Mouse (Mus musculus) G1E (cell line): ENCODE measurements at regions not wholly inside any gene's neighbourhood (a gene's known extent, or its start where the extent isn't known, plus 50 kb on each side); places are given as distances from the start of the nearest gene placed in this dataset.

Experiments
- ATAC-seq: 2 replicates; pipeline ENCODE4 v1.8.0; 2016; ENCODE audit warnings: mild to moderate bottlenecking; ENCODE audit not compliant: insufficient number of reproducible peaks, poor library complexity, low FRiP score, severe bottlenecking; ENCODE audit errors: extremely low read depth
- DNase-seq: peaks from one replicate; pipeline ENCODE4 v3.0.0; 2012; ENCODE audit warnings: low spot score
- H3K27me3 ChIP-seq: 2 replicates; pipeline ENCODE4 v1.6.1; 2012; ENCODE audit warnings: mild to moderate bottlenecking, low read length, inconsistent platforms; ENCODE audit not compliant: insufficient read depth
- H3K36me3 ChIP-seq: replicated peaks from 2 replicates; pipeline ENCODE3; 2012; ENCODE audit warnings: mild to moderate bottlenecking, inconsistent platforms
- H3K4me1 ChIP-seq: 2 replicates; pipeline ENCODE4 v1.6.1; 2012; ENCODE audit warnings: low read depth, low read length, inconsistent platforms, mixed read lengths; ENCODE audit not compliant: insufficient read depth
- H3K4me3 ChIP-seq: 2 replicates; pipeline ENCODE4 v1.5.1; 2012; ENCODE audit warnings: low read depth, mild to moderate bottlenecking, inconsistent platforms, low read length, moderate library complexity, mixed read lengths
- H3K9me3 ChIP-seq: replicated peaks from 2 replicates; pipeline ENCODE4 v1.6.1; 2012; ENCODE audit warnings: inconsistent platforms
- CTCF ChIP-seq: IDR thresholded peaks from 2 replicates; pipeline ENCODE4 v1.5.1; 2012; ENCODE audit warnings: low read depth, low read length, inconsistent platforms, mixed read lengths
- GATA1 ChIP-seq: IDR thresholded peaks from 2 replicates; pipeline ENCODE4 v1.6.1; 2012; ENCODE audit warnings: borderline replicate concordance, low read length, inconsistent platforms, mixed read lengths
- GATA2 ChIP-seq: IDR thresholded peaks from 2 replicates; pipeline ENCODE4 v1.6.1; 2012; ENCODE audit warnings: low read depth, low read length, inconsistent platforms, borderline replicate concordance
- POLR2AphosphoS5 ChIP-seq: IDR thresholded peaks from 2 replicates; pipeline ENCODE4 v1.6.1; 2012; ENCODE audit warnings: low read depth, low read length, inconsistent platforms; ENCODE audit not compliant: insufficient replicate concordance
- TAL1 ChIP-seq: conservative IDR thresholded peaks from 2 replicates; pipeline ENCODE4 v1.6.1; 2012; ENCODE audit warnings: low read depth, low read length, inconsistent platforms, mixed read lengths

DNA sequence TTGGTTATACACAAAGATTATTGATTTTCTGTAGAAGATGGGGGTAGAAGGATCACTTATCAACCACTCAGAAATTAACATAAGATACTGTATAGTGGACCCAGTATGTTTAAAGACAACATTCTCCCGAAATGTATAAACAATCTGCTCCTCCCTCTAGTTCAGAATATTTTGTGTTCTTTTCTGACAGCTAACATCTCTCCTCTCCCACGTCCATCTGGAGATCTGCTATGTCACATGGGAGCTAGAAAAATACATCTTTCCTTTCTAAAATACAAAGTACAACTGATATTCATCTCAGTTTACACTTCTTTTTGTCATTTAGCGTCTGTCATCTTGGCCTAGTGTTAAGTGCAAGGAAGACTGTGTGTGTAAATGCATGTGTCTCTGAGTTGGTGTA lies 500.2 kb upstream of the Jag1 start:
- no peaks in the 10 kb centered on the region for H3K27me3 ChIP-seq
- no peaks in the 10 kb centered on the region for H3K36me3 ChIP-seq
- DNase-seq (no peak), ATAC-seq (no peak)
- peaks cover 3% of the 10 kb centered on the region; the same call in 1 of the 2 replicates for H3K9me3 ChIP-seq
- H3K4me3 ChIP-seq = no peak overlapping the region
- no peaks in the 10 kb centered on the region for H3K4me1 ChIP-seq
- TF ChIP-seq GATA1 (no peak), TAL1 (no peak), CTCF (no peak), POLR2AphosphoS5 (no peak)

DNA sequence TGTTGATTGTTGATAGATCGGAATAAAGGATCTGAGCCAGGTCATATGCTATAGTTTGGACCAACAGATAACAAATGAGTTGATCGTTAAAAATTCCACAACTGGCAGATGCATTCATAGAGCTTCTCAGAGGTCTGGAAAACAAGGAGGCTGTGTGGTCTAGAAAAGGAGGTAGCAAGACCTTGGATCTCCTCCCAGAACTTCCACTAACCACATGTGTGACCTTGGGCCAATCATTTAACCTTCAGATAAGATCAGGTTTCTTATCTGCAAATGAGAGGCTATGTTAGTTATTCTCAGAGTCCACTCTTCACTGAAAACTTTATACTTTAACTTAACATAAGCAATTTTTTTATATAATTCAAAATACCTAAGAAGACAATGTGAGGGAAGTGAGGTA lies 497.3 kb upstream of the Jag1 start:
- TF ChIP-seq POLR2AphosphoS5 (no peak), TAL1 (no peak), GATA1 (no peak), GATA2 (no peak), CTCF (no peak)
- Histone ChIP-seq H3K4me3 (no peak overlapping the region), H3K9me3 (peaks cover 13% of the 10 kb centered on the region), H3K27me3 (no peaks in the 10 kb centered on the region), H3K4me1 (no peaks in the 10 kb centered on the region), H3K36me3 (no peaks in the 10 kb centered on the region)
- ATAC-seq (no peak), DNase-seq (no peak)

DNA sequence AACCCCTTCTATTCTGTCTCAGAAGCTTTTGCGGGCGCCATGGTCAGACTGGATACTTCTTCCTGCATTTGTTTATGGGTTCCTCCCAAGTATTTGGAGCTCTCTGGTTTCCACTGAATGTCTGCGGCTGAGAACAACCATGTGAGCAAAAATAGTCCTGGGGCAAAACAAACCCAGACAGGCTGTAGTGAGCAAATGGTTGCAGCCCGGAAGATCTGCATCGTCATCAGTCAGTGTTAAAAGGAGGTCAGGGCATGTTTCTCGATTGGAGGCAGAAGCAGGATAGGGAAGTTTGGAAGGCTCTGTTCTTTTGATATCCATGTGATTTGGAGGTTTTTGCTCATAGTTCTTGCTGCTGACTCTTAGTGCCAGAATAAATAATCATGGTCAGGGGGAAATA lies 492.1 kb upstream of the Jag1 start:
- ATAC-seq (no peak), DNase-seq (no peak)
- Histone ChIP-seq H3K9me3 (peaks cover 16% of the 10 kb centered on the region), H3K36me3 (no peaks in the 10 kb centered on the region), H3K4me3 (no peak overlapping the region), H3K27me3 (no peaks in the 10 kb centered on the region), H3K4me1 (no peaks in the 10 kb centered on the region)
- TF ChIP-seq POLR2AphosphoS5 (no peak), GATA2 (no peak)

DNA sequence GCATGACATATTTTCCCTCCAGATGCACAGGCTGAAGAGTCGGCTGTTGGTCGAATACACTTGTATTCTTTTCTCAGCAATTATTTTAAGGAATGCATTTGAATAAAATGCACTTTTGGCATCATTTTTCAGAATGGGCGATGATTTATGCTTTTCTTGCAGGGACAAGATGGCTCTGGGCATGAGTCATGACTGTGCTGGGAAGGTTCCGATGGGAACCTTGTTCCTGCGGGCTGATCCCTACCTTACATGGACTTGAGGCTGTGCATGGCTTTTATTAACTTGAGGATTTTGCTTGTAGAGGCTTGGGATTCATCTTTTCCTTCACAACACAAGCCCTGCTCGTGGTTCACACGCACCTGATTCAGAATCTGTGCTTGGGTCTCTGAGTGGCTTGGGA lies 481.7 kb upstream of the Jag1 start:
- no peaks in the 10 kb centered on the region for H3K4me1 ChIP-seq
- no peak for TF ChIP-seq TAL1
- no peak for TF ChIP-seq GATA1
- TF ChIP-seq POLR2AphosphoS5 = no peak
- TF ChIP-seq CTCF = no peak
- peaks cover 6% of the 10 kb centered on the region; the same call in 1 of the 2 replicates for H3K9me3 ChIP-seq
- no peaks in the 10 kb centered on the region for H3K27me3 ChIP-seq
- H3K36me3 ChIP-seq = no peaks in the 10 kb centered on the region
- no peak for ATAC-seq
- H3K4me3 ChIP-seq = no peak overlapping the region
- no peak for DNase-seq

DNA sequence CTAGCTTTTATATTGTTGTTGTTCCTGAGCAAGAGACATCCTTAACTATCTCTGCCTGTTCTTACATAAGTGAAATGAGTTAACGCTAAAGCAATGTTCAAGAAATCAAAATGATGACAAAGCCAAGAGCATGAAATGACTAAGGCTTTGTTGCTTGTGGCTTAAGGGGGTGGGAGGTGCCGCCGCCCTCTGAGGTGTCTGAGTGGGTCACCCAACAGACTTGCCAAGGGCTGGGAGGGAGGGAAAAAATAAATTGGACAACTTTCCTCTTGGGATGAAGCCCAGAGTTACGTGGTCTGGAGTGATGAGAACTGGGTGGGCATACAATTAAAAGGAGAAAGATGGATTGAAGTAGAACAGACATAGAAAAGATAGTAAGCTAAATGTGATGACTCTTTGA lies 478.1 kb upstream of the Jag1 start:
- no peak for ATAC-seq
- TF ChIP-seq CTCF (no peak), TAL1 (no peak), GATA1 (no peak), POLR2AphosphoS5 (no peak), GATA2 (no peak)
- Histone ChIP-seq H3K36me3 (no peaks in the 10 kb centered on the region), H3K4me1 (no peaks in the 10 kb centered on the region), H3K9me3 (peaks cover 6% of the 10 kb centered on the region; the same call in 1 of the 2 replicates), H3K27me3 (no peaks in the 10 kb centered on the region), H3K4me3 (no peak overlapping the region)
- no peak for DNase-seq

DNA sequence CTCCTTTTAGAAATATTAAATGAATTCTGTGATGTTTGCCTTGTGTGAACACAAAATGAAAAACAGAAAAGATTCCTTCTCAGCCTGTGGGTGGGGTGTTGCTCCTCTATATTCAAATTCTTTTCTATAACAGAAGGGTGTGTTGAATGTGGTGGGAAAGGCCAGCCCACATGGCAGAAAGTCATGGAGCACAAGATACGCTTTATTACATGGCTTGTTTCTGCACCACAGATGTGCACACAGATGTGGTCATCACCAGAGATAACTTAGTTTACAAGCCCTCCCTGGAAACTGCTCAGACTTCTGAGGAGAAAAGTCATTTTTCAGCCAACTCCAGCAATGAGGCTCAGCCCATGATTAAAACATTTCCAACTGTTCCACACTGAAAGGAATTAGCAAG lies 475.1 kb upstream of the Jag1 start:
- H3K9me3 ChIP-seq = 0 out of 2 replicates have a peak, but pooled peaks cover 3% of the 10 kb centered on the region
- H3K27me3 ChIP-seq = no peaks in the 10 kb centered on the region
- H3K4me1 ChIP-seq = no peaks in the 10 kb centered on the region
- no peak overlapping the region for H3K4me3 ChIP-seq
- ATAC-seq (no peak), DNase-seq (no peak)
- no peak for TF ChIP-seq POLR2AphosphoS5
- no peak for TF ChIP-seq GATA2
- TF ChIP-seq CTCF = no peak
- no peak for TF ChIP-seq GATA1
- no peak for TF ChIP-seq TAL1
- H3K36me3 ChIP-seq = no peaks in the 10 kb centered on the region

DNA sequence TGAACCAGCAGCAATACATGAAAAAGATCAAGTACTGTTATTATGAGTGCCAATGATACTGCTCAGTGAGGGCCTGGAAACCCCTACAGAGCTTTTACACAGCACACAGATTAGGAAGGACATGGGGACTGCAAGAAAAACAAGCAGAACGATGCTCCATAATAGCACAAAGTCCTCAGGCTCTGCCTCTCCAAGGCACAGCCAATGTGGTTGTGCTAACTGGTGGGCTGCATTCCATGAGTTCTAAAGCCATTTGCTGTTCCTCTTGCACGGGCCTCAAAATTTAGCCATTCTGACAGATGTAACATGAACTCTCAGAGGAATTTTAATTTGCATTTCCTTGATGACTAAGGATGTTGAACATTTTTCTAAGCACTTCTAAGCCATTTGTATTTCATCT lies 465.0 kb upstream of the Jag1 start:
- Histone ChIP-seq H3K9me3 (0 out of 2 replicates have a peak, but pooled peaks cover 2% of the 10 kb centered on the region), H3K4me1 (no peaks in the 10 kb centered on the region), H3K36me3 (no peaks in the 10 kb centered on the region), H3K4me3 (no peak overlapping the region), H3K27me3 (no peaks in the 10 kb centered on the region)
- ATAC-seq (no peak), DNase-seq (no peak)
- TF ChIP-seq TAL1 (no peak), GATA1 (no peak), POLR2AphosphoS5 (no peak), CTCF (no peak), GATA2 (no peak)
